Mouse (Mus musculus) lung, postnatal 0 days (tissue): ENCODE data around the gene Stim1. TPM values are rescaled to one million over a fixed set of nuclear protein-coding genes. Genes with fewer than 3 reads are reported as not detected.

ENCODE experiments used
- ATAC-seq: fragments of 200-750 bp; cut with Nextera tagmentation; 2 replicates; pipeline ENCODE4 v1.8.0; 2017; ENCODE audit warnings: moderate library complexity
- DNase-seq: peaks from one replicate; pipeline ENCODE4 v3.0.0-alpha.2; 2016; ENCODE audit warnings: low spot score
- H3K27ac ChIP-seq: fragments of 300-500 bp; sonication (generic); 2 replicates; pipeline ENCODE4 v1.5.1; 2014; ENCODE audit warnings: antibody characterized with exemption, mild to moderate bottlenecking, low read length, mixed read lengths
- H3K27me3 ChIP-seq: fragments of 300-500 bp; sonication (generic); replicated peaks from 2 replicates; pipeline ENCODE4 v1.6.1; 2014; ENCODE audit warnings: low read length, mixed read lengths; ENCODE audit not compliant: insufficient read depth
- H3K36me3 ChIP-seq: fragments of 300-500 bp; sonication (generic); 2 replicates; pipeline ENCODE4 v1.6.1; 2014; ENCODE audit warnings: low read length, mixed read lengths; ENCODE audit not compliant: insufficient read depth
- H3K4me1 ChIP-seq: fragments of 300-500 bp; sonication (generic); 2 replicates; pipeline ENCODE4 v1.6.1; 2014; ENCODE audit warnings: antibody characterized with exemption, low read depth, low read length, mixed read lengths; ENCODE audit not compliant: insufficient read depth
- H3K4me2 ChIP-seq: fragments of 300-500 bp; sonication (generic); replicated peaks from 2 replicates; pipeline ENCODE4 v1.6.1; 2014; ENCODE audit warnings: low read depth, mild to moderate bottlenecking, low read length, moderate library complexity, mixed read lengths
- H3K4me3 ChIP-seq: fragments of 300-500 bp; sonication (generic); 2 replicates; pipeline ENCODE4 v1.5.1; 2014; ENCODE audit warnings: low read depth, low read length
- H3K9ac ChIP-seq: fragments of 300-500 bp; sonication (generic); replicated peaks from 2 replicates; pipeline ENCODE4 v1.6.1; 2014; ENCODE audit warnings: low read depth, mild to moderate bottlenecking
- H3K9me3 ChIP-seq: fragments of 300-500 bp; sonication (generic); 2 replicates; pipeline ENCODE4 v1.6.1; 2016; ENCODE audit warnings: low read length, mixed read lengths
- CTCF ChIP-seq: IDR thresholded peaks from 2 replicates; pipeline ENCODE4 v1.5.1; 2016; ENCODE audit warnings: antibody characterized with exemption, mild to moderate bottlenecking
- EP300 ChIP-seq: IDR thresholded peaks from 2 replicates; pipeline ENCODE4 v1.6.1; 2016; ENCODE audit warnings: antibody characterized with exemption, mild to moderate bottlenecking, control low read depth
- WGBS: fragments of 180-500 bp; shearing (Covaris S2); extraction: QIAGEN DNeasy Blood & Tissue Kit; methylation state at CpG from one replicate; pipeline ENCODE4 v1.1.7; 2014; 5-methylcytosine and 5-hydroxymethylcytosine counted together
- polyA plus RNA-seq: library from polyadenylated mRNA; unstranded; fragments of >200 nt; fragmentation: Nextera tagmentation; extraction: Ambion mirVana; gene quantifications from 2 replicates; pipeline ENCODE4 v1.2.1, GENCODE M21; 2015

Stim1 gene
- polyA plus RNA-seq, 1 experiment from 2014 or later: 18.6 TPM

DNA sequence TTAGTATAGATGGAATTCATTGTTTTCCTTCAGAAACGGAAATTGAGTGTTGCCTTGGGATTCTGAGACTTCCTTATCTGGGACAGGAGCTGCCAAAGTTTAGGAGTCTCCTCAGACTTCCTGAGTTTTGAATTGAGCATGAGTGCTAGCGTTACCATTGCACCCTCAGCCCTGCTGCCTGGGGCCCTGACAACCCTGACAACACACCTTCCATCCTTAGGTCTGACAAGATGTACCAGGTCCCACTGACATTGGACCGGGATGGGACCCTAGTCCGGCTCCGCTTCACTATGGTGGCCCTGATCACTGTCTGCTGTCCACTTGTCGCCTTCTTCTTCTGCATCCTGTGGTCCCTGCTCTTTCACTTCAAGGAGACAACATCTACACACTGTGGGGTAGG, 41.6 kb upstream of the Stim1 start:
- WGBS: 85% methylated on average over 6 of the region's 6 CpGs
- Histone ChIP-seq H3K4me3 (no peak overlapping the region), H3K4me2 (no peak overlapping the region), H3K9me3 (no peaks in the 10 kb centered on the region), H3K27ac (no peak overlapping the region), H3K27me3 (no peaks in the 10 kb centered on the region), H3K4me1 (peaks cover 9% of the 10 kb centered on the region; the same call in 1 of the 2 replicates), H3K36me3 (no peaks in the 10 kb centered on the region), H3K9ac (no peak overlapping the region)
- no peak for TF ChIP-seq EP300
- no peak for TF ChIP-seq CTCF
- ATAC-seq (no peak), DNase-seq (no peak)

DNA sequence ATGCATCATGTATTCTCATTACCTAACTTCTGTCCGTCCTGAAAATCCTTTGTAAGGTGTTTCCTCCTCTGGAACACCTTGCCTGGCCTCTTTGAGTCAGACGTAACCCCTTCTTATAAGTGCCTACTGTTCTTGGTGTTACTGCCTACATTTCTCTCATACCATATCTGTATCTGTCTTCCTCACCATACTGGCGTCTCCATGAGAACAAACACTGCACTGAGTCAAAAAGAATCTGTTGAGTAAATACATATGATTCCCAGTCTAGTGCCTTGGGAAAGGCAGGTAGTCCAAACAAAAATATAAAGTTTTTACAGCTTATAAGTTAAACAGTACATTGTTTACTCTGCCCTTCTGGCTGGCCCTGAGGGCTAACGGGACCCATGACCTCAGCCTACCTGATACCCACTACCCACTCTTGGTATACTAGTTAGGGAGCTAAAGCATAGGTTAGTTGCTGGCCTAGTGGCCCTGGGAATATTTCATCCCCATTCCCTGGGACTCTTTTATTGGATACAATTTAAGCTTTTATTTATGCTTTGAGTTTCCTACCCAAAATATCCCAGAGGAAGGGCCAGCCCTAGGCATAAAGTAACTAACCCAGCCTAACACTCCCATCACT, 39.4 kb upstream of the Stim1 start:
- 50% methylated on average over 4 of the region's 4 CpGs for WGBS
- DNase-seq: peak; percentile 69
- TF ChIP-seq EP300 (peak; percentile 72), CTCF (no peak)

DNA sequence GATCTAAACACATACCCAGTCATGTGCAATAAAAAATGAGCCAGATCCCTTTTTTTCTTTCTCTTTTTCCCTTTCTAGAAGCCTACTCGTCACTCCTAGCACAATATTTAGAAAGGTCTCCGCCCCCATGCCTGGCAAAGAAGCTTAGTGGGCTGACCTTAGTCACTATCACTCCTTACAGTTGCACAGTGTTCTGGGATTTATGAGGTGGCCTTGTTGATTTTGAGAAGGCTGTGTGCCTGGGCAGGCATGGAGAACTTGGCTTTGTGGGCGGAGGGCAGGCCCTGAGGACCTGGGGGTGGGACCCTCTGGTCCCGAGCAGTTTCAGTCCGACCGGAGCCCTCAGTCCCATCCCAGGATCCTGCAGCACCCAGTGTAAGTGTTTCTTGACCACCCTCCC, 37.8 kb upstream of the Stim1 start:
- WGBS: 70% methylated on average over 6 of the region's 6 CpGs
- no peaks in the 10 kb centered on the region for H3K9me3 ChIP-seq
- DNase-seq: peak; percentile 33
- no peaks in the 10 kb centered on the region for H3K27me3 ChIP-seq
- H3K4me1 ChIP-seq: peaks cover 6% of the 10 kb centered on the region; the same call in 1 of the 2 replicates
- no peak overlapping the region for H3K4me3 ChIP-seq
- H3K4me2 ChIP-seq: no peak overlapping the region
- no peak overlapping the region for H3K9ac ChIP-seq
- H3K27ac ChIP-seq: no peak overlapping the region
- TF ChIP-seq CTCF (no peak), EP300 (no peak)
- no peaks in the 10 kb centered on the region for H3K36me3 ChIP-seq
- peak; percentile 13; the same call in 1 of the 2 replicates for ATAC-seq

More for the DNA sequence above, 39.4 kb upstream of the Stim1 start:
- Histone ChIP-seq H3K9me3 (no peaks in the 10 kb centered on the region), H3K9ac (no peak overlapping the region), H3K27me3 (no peaks in the 10 kb centered on the region), H3K27ac (no peak overlapping the region), H3K4me2 (no peak overlapping the region), H3K36me3 (no peaks in the 10 kb centered on the region), H3K4me1 (peaks cover 9% of the 10 kb centered on the region; the same call in 1 of the 2 replicates), H3K4me3 (no peak overlapping the region)
- peak; percentile 71 for ATAC-seq

DNA sequence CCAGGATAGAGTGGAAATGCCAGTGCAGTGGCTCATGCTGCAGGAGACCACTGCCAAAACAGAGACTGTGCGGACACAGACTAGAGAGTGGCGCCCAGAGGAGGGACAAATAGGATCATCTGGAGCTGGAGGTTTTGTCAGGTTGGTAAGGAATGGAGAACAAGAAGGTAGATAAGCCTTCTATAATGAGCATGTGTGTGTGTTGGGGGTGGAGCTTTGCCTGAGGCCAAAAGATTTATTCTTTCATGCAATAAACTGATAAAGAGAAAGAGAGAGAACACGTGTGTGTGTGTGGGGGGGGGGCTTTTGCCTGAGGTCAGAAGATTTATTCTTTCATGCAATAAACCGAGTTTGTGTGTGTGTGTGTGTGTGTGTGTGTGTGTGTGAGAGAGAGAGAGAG, 34.5 kb upstream of the Stim1 start:
- H3K27ac ChIP-seq: no peak overlapping the region
- H3K9ac ChIP-seq: no peak overlapping the region
- H3K27me3 ChIP-seq: no peaks in the 10 kb centered on the region
- H3K4me1 ChIP-seq: no peaks in the 10 kb centered on the region
- 0 out of 2 replicates have a peak, but pooled peaks cover 6% of the 10 kb centered on the region for H3K36me3 ChIP-seq
- TF ChIP-seq CTCF: no peak
- TF ChIP-seq EP300: no peak
- no peak overlapping the region for H3K4me3 ChIP-seq
- DNase-seq (no peak), ATAC-seq (no peak)
- no peaks in the 10 kb centered on the region for H3K9me3 ChIP-seq
- H3K4me2 ChIP-seq: no peak overlapping the region
- 65% methylated on average over 4 of the region's 4 CpGs for WGBS

DNA sequence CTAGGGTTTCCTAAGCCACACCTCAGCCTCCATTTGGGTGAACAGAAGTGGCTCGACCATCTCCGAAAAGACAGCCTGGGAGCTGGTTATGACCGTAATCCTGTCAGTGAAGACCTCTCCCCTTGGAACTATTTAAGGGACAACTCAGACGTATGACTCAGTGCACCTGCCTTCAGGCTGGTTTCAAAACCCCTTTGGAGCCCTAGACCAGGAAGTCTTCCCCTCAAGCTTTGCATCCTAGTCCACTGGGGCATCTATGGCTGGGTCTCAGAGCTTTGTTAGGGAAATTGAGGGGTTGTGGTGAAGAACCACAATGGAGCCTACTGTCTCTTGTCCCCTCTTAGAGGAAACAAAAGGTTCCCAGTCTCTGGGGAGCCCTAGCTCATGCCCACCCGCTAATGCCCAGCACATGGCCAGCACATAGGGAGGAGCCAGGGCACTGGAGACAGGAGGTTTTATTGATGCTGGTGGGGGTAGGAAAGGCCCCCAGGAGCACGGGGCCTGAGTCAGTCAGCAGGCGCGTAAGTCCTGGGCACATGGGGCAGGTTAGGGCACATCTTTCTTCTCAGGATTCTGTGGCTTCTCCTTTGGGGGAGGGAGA, 28.8 kb upstream of the Stim1 start:
- peaks cover 25% of the 10 kb centered on the region; the same call in 1 of the 2 replicates for H3K36me3 ChIP-seq
- H3K4me3 ChIP-seq: no peak overlapping the region
- peaks cover 6% of the 10 kb centered on the region; the same call in 1 of the 2 replicates for H3K4me1 ChIP-seq
- DNase-seq (no peak), ATAC-seq (no peak)
- WGBS: 87% methylated on average over 8 of the region's 8 CpGs
- no peaks in the 10 kb centered on the region for H3K9me3 ChIP-seq
- no peak overlapping the region for H3K9ac ChIP-seq
- no peak for TF ChIP-seq EP300
- TF ChIP-seq CTCF: no peak
- H3K27me3 ChIP-seq: no peaks in the 10 kb centered on the region
- no peak overlapping the region for H3K4me2 ChIP-seq
- no peak overlapping the region for H3K27ac ChIP-seq

DNA sequence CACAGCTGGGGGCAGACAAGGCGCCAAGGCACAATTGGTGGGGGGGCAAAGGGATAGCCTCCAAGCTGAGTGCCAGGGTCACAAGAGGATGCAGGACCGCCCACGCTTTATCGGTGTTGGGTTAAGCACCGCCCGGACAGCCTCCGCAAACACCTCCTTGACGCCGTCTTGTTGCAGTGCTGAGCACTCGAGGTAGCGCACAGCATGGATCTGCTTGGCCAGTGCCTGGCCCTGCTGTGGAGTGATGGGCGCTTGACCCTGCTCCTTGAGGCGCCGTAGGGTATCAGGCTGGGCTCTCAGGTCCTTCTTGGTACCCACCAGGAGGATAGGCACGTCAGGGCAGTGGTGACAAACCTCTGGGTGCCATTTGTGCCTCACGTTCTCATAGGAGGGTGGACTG, 28.0 kb upstream of the Stim1 start:
- 74% methylated on average over 16 of the region's 16 CpGs for WGBS
- H3K36me3 ChIP-seq: peaks cover 25% of the 10 kb centered on the region; the same call in 1 of the 2 replicates

More for the DNA sequence above, 28.0 kb upstream of the Stim1 start:
- Histone ChIP-seq H3K9ac (no peak overlapping the region), H3K4me1 (peaks cover 14% of the 10 kb centered on the region), H3K4me3 (no peak overlapping the region), H3K9me3 (no peaks in the 10 kb centered on the region), H3K27me3 (no peaks in the 10 kb centered on the region), H3K27ac (no peak overlapping the region), H3K4me2 (no peak overlapping the region)
- ATAC-seq: peak; percentile 16; the same call in 1 of the 2 replicates
- TF ChIP-seq EP300 (no peak), CTCF (no peak)
- no peak for DNase-seq
